Mouse (Mus musculus) C2C12 (cell line): ENCODE measurements around the gene Zfp467. TPM values are rescaled to one million over a fixed set of nuclear protein-coding genes. Genes with fewer than 3 reads are reported as not detected.

Source experiments
- H3K27me3 ChIP-seq: one replicate; pipeline ENCODE4 v1.6.1; 2011; ENCODE audit not compliant: control insufficient read depth, insufficient read depth, insufficient read length
- H3K36me3 ChIP-seq: one replicate; pipeline ENCODE4 v1.6.1; 2011; ENCODE audit not compliant: control insufficient read depth, insufficient read depth
- H3K4me3 ChIP-seq: one replicate; pipeline ENCODE4 v1.5.1; 2011; ENCODE audit warnings: mild to moderate bottlenecking, control low read depth; ENCODE audit not compliant: poor library complexity, insufficient read depth, severe bottlenecking
- H3K79me2 ChIP-seq: one replicate; pipeline ENCODE4 v1.6.1; 2011; ENCODE audit not compliant: control insufficient read depth, insufficient read depth
- H3K79me3 ChIP-seq: one replicate; pipeline ENCODE4 v1.6.1; 2011; ENCODE audit warnings: low read depth, control low read depth
- H3ac ChIP-seq: one replicate; pipeline ENCODE3; 2011; ENCODE audit warnings: low read depth; ENCODE audit not compliant: control insufficient read depth, insufficient read length
- CEBPB ChIP-seq: IDR thresholded peaks from one replicate; pipeline ENCODE4 v1.6.1; 2011; ENCODE audit warnings: low read depth, mild to moderate bottlenecking, control low read depth, moderate library complexity
- CTCF ChIP-seq: IDR thresholded peaks from one replicate; pipeline ENCODE4 v1.5.1; 2011; ENCODE audit not compliant: control insufficient read depth, insufficient read depth, insufficient read length
- FOSL1 ChIP-seq: IDR thresholded peaks from one replicate; pipeline ENCODE4 v1.8.0; 2011; ENCODE audit warnings: mild to moderate bottlenecking, low read length; ENCODE audit not compliant: poor library complexity, insufficient read depth, severe bottlenecking
- MAX ChIP-seq: IDR thresholded peaks from one replicate; pipeline ENCODE4 v1.6.1; 2011; ENCODE audit warnings: mild to moderate bottlenecking, control low read depth
- MYOD1 ChIP-seq: IDR thresholded peaks from one replicate; pipeline ENCODE4 v1.6.1; 2011; ENCODE audit warnings: low read depth; ENCODE audit not compliant: control insufficient read depth, insufficient read length
- MYOG ChIP-seq: IDR thresholded peaks from one replicate; pipeline ENCODE4 v1.6.1; 2011; ENCODE audit not compliant: control insufficient read depth, insufficient read length; ENCODE audit errors: extremely low read depth
- USF1 ChIP-seq: IDR thresholded peaks from one replicate; pipeline ENCODE4 v1.6.1; 2011; ENCODE audit warnings: low read depth, mild to moderate bottlenecking, control low read depth, moderate library complexity
- polyA plus RNA-seq: library from polyadenylated mRNA; unstranded; fragments of >200 nt; fragmentation: generic; extraction: Trizol; gene quantifications from one replicate; pipeline ENCODE4 v1.2.1, GENCODE M21; 2012; ENCODE audit warnings: missing spikeins

Gene Zfp467
- polyA plus RNA-seq, 1 experiment = 0.75 TPM

GRCm38 (mm10) chr6:48411193-48412092, 34.2 kb downstream of the Zfp467 start:
- Histone ChIP-seq H3K4me3 (no peak overlapping the region), H3K79me2 (no peaks in the 10 kb centered on the region), H3K36me3 (no peaks in the 10 kb centered on the region), H3K27me3 (no peaks in the 10 kb centered on the region), H3ac (no peak overlapping the region), H3K79me3 (no peaks in the 10 kb centered on the region)
- TF ChIP-seq MAX (no peak), MYOD1 (no peak), CTCF (no peak), FOSL1 (no peak), CEBPB (no peak), USF1 (no peak), MYOG (no peak)

GRCm38 (mm10) chr6:48410551-48410950, 35.1 kb downstream of the Zfp467 start:
- no peak overlapping the region for H3K4me3 ChIP-seq
- TF ChIP-seq USF1 (no peak), CEBPB (no peak), MYOG (no peak), CTCF (no peak), MAX (no peak), MYOD1 (no peak), FOSL1 (no peak)
- H3K36me3 ChIP-seq = no peaks in the 10 kb centered on the region
- no peaks in the 10 kb centered on the region for H3K27me3 ChIP-seq
- H3K79me2 ChIP-seq = no peaks in the 10 kb centered on the region
- H3K79me3 ChIP-seq = no peaks in the 10 kb centered on the region
- no peak overlapping the region for H3ac ChIP-seq

GRCm38 (mm10) chr6:48409726-48410343, 35.8 kb downstream of the Zfp467 start:
- TF ChIP-seq CTCF (no peak), CEBPB (no peak), USF1 (no peak), MYOG (no peak), MYOD1 (no peak), MAX (no peak), FOSL1 (no peak)
- no peaks in the 10 kb centered on the region for H3K27me3 ChIP-seq
- no peaks in the 10 kb centered on the region for H3K36me3 ChIP-seq
- H3K4me3 ChIP-seq = no peak overlapping the region
- H3ac ChIP-seq = no peak overlapping the region
- no peaks in the 10 kb centered on the region for H3K79me3 ChIP-seq
- H3K79me2 ChIP-seq = no peaks in the 10 kb centered on the region

- Histone ChIP-seq H3K79me2 (no peaks in the 10 kb centered on the region), H3K4me3 (no peak overlapping the region), H3ac (no peak overlapping the region), H3K79me3 (no peaks in the 10 kb centered on the region), H3K36me3 (no peaks in the 10 kb centered on the region), H3K27me3 (no peaks in the 10 kb centered on the region)
- TF ChIP-seq FOSL1 (no peak), CTCF (no peak), MYOD1 (no peak), CEBPB (no peak), MAX (no peak), USF1 (no peak), MYOG (no peak)
These were observed 41.6 kb downstream of the Zfp467 start for GRCm38 (mm10) chr6:48404071-48404470.

GRCm38 (mm10) chr6:48399906-48400305, 45.7 kb downstream of the Zfp467 start:
- Histone ChIP-seq H3K36me3 (no peaks in the 10 kb centered on the region), H3K27me3 (no peaks in the 10 kb centered on the region), H3ac (no peak overlapping the region), H3K4me3 (no peak overlapping the region), H3K79me3 (no peaks in the 10 kb centered on the region), H3K79me2 (no peaks in the 10 kb centered on the region)
- TF ChIP-seq USF1 (no peak), MAX (no peak), MYOG (no peak), CEBPB (no peak)
